Mouse (Mus musculus): ENCODE results near the gene Phkg2. TPM values are rescaled to one million over a fixed set of nuclear protein-coding genes. Genes with fewer than 3 reads are reported as not detected.
A peak's percentile ranks its signal among the peaks of the same experiment; 100 is the strongest.

Phkg2 gene
- polyA plus RNA-seq (2016; fragmentation: Nextera tagmentation; extraction: Ambion mirVana): 44.2 and 46.6 TPM in 2 replicates

- Histone ChIP-seq H3K27ac (peak within 1 kb of the TSS; percentile 92), H3K9me3 (no peaks in the 10 kb centered on the region), H3K36me3 (peaks cover 29% of the 10 kb centered on the region), H3K4me3 (peak within 1 kb of the TSS; percentile 96), H3K4me1 (peaks cover 19% of the 10 kb centered on the region), H3K27me3 (ENCODE audit: insufficient read depth, poor library complexity, severe bottlenecking) (no peaks in the 10 kb centered on the region)
- under 1% methylated on average over 17 of the region's 17 CpGs for WGBS
- DNase-seq (ENCODE audit: low spot score): peak; percentile 99
Observed at GRCm38 (mm10) chr7:127572895-127573471, at the start of gene Phkg2. Gene Phkg2 (plus strand): TSS chr7:127573340.

- no peak overlapping the region for H3K4me3 ChIP-seq
- no peaks in the 10 kb centered on the region for H3K27me3 ChIP-seq (ENCODE audit: insufficient read depth, poor library complexity, severe bottlenecking)
- peaks cover 100% of the 10 kb centered on the region for H3K36me3 ChIP-seq
- WGBS: 99% methylated on average over 3 of the region's 3 CpGs
- no peak for DNase-seq (ENCODE audit: low spot score)
- H3K9me3 ChIP-seq: no peaks in the 10 kb centered on the region
- no peak overlapping the region for H3K27ac ChIP-seq
- no peaks in the 10 kb centered on the region for H3K4me1 ChIP-seq
Observed at GRCm38 (mm10) chr7:127541671-127542070, 31.5 kb upstream of the Phkg2 start.

GRCm38 (mm10) chr7:127549116-127549835, 23.9 kb upstream of the Phkg2 start:
- whole genome bisulfite sequencing: 92% methylated on average over 15 of the region's 15 CpGs
- no peak overlapping the region for H3K27ac ChIP-seq
- H3K27me3 ChIP-seq (ENCODE audit: insufficient read depth, poor library complexity, severe bottlenecking): no peaks in the 10 kb centered on the region
- no peaks in the 10 kb centered on the region for H3K4me1 ChIP-seq
- peaks cover 87% of the 10 kb centered on the region for H3K36me3 ChIP-seq
- H3K4me3 ChIP-seq: no peak overlapping the region
- no peaks in the 10 kb centered on the region for H3K9me3 ChIP-seq
- DNase-seq (ENCODE audit: low spot score): no peak

GRCm38 (mm10) chr7:127551558-127551957, 21.6 kb upstream of the Phkg2 start:
- Histone ChIP-seq H3K4me1 (no peaks in the 10 kb centered on the region), H3K36me3 (peaks cover 87% of the 10 kb centered on the region), H3K9me3 (no peaks in the 10 kb centered on the region), H3K27ac (no peak overlapping the region), H3K27me3 (ENCODE audit: insufficient read depth, poor library complexity, severe bottlenecking) (no peaks in the 10 kb centered on the region), H3K4me3 (no peak overlapping the region)
- 96% methylated on average over 8 of the region's 8 CpGs for WGBS
- DNase-seq (ENCODE audit: low spot score): no peak

GRCm38 (mm10) chr7:127560580-127560979, 12.6 kb upstream of the Phkg2 start:
- Histone ChIP-seq H3K9me3 (no peaks in the 10 kb centered on the region), H3K36me3 (peaks cover 83% of the 10 kb centered on the region), H3K4me3 (no peak overlapping the region), H3K27me3 (ENCODE audit: insufficient read depth, poor library complexity, severe bottlenecking) (no peaks in the 10 kb centered on the region), H3K27ac (no peak overlapping the region), H3K4me1 (peaks cover 5% of the 10 kb centered on the region; the same call in 1 of the 2 replicates)
- DNase-seq (ENCODE audit: low spot score): no peak
- WGBS: 94% methylated on average over 11 of the region's 11 CpGs

- Histone ChIP-seq H3K27me3 (ENCODE audit: insufficient read depth, poor library complexity, severe bottlenecking) (no peaks in the 10 kb centered on the region), H3K4me3 (no peak within 1 kb of the TSS), H3K9me3 (no peaks in the 10 kb centered on the region), H3K36me3 (peaks cover 82% of the 10 kb centered on the region), H3K27ac (no peak within 1 kb of the TSS), H3K4me1 (peaks cover 5% of the 10 kb centered on the region; the same call in 1 of the 2 replicates)
- DNase-seq (ENCODE audit: low spot score): no peak
- WGBS: 91% methylated on average over 5 of the region's 5 CpGs
Observed at GRCm38 (mm10) chr7:127561340-127561858, 11.7 kb upstream of the Phkg2 start, which contains the start of gene Tmem265. Gene Tmem265 (plus strand): TSS chr7:127561390.

- Histone ChIP-seq H3K27ac (no peak overlapping the region), H3K27me3 (ENCODE audit: insufficient read depth, poor library complexity, severe bottlenecking) (no peaks in the 10 kb centered on the region), H3K9me3 (no peaks in the 10 kb centered on the region), H3K4me3 (no peak overlapping the region), H3K36me3 (peaks cover 69% of the 10 kb centered on the region), H3K4me1 (peaks cover 5% of the 10 kb centered on the region; the same call in 1 of the 2 replicates)
- WGBS: 87% methylated on average over 6 of the region's 6 CpGs
- no peak for DNase-seq (ENCODE audit: low spot score)
Observed at GRCm38 (mm10) chr7:127564381-127565150, 8.6 kb upstream of the Phkg2 start.

- DNase-seq (ENCODE audit: low spot score): peak; percentile 74
- WGBS: under 1% methylated on average over 27 of the region's 28 CpGs
Observed at GRCm38 (mm10) chr7:127573503-127574008, 416 bp downstream of the Phkg2 start.

GRCm38 (mm10) chr7:127574115-127574514, 975 bp downstream of the Phkg2 start:
- H3K4me1 ChIP-seq: peaks cover 19% of the 10 kb centered on the region
- no peaks in the 10 kb centered on the region for H3K27me3 ChIP-seq (ENCODE audit: insufficient read depth, poor library complexity, severe bottlenecking)
- H3K4me3 ChIP-seq: peak overlapping the region; percentile 96
- WGBS: 24% methylated on average over 7 of the region's 7 CpGs
- peak overlapping the region; percentile 92 for H3K27ac ChIP-seq
- H3K9me3 ChIP-seq: no peaks in the 10 kb centered on the region
- no peak for DNase-seq (ENCODE audit: low spot score)
- H3K36me3 ChIP-seq: peaks cover 34% of the 10 kb centered on the region

More at GRCm38 (mm10) chr7:127573503-127574008, 416 bp downstream of the Phkg2 start:
- Histone ChIP-seq H3K27ac (peak overlapping the region; percentile 92), H3K4me3 (peak overlapping the region; percentile 96), H3K9me3 (no peaks in the 10 kb centered on the region), H3K27me3 (ENCODE audit: insufficient read depth, poor library complexity, severe bottlenecking) (no peaks in the 10 kb centered on the region), H3K36me3 (peaks cover 34% of the 10 kb centered on the region), H3K4me1 (peaks cover 19% of the 10 kb centered on the region)

- 90% methylated on average over 6 of the region's 6 CpGs for WGBS
- no peak for DNase-seq (ENCODE audit: low spot score)
- no peak overlapping the region for H3K27ac ChIP-seq
- peaks cover 70% of the 10 kb centered on the region for H3K36me3 ChIP-seq
- H3K4me3 ChIP-seq: no peak overlapping the region
- H3K4me1 ChIP-seq: peaks cover 15% of the 10 kb centered on the region
- H3K27me3 ChIP-seq (ENCODE audit: insufficient read depth, poor library complexity, severe bottlenecking): no peaks in the 10 kb centered on the region
- no peaks in the 10 kb centered on the region for H3K9me3 ChIP-seq
Observed at GRCm38 (mm10) chr7:127583260-127583659, 10.1 kb downstream of the Phkg2 start.

- peaks cover 25% of the 10 kb centered on the region for H3K4me1 ChIP-seq
- 89% methylated on average over 7 of the region's 7 CpGs for WGBS
- no peak for DNase-seq (ENCODE audit: low spot score)
- no peaks in the 10 kb centered on the region for H3K9me3 ChIP-seq
- H3K36me3 ChIP-seq: peaks cover 61% of the 10 kb centered on the region
- H3K27ac ChIP-seq: no peak overlapping the region
- no peak overlapping the region for H3K4me3 ChIP-seq
- H3K27me3 ChIP-seq (ENCODE audit: insufficient read depth, poor library complexity, severe bottlenecking): no peaks in the 10 kb centered on the region
Observed at GRCm38 (mm10) chr7:127585031-127585430, 11.9 kb downstream of the Phkg2 start.

- Histone ChIP-seq H3K27ac (no peak overlapping the region), H3K4me1 (peaks cover 29% of the 10 kb centered on the region), H3K9me3 (no peaks in the 10 kb centered on the region), H3K36me3 (peaks cover 62% of the 10 kb centered on the region), H3K4me3 (no peak overlapping the region), H3K27me3 (ENCODE audit: insufficient read depth, poor library complexity, severe bottlenecking) (no peaks in the 10 kb centered on the region)
- no peak for DNase-seq (ENCODE audit: low spot score)
- WGBS: 66% methylated on average over 6 of the region's 6 CpGs
Observed at GRCm38 (mm10) chr7:127586149-127586548, 13.0 kb downstream of the Phkg2 start.
